Mouse (Mus musculus): ENCODE data around the gene Zfp113. TPM values are rescaled to one million over a fixed set of nuclear protein-coding genes. Genes with fewer than 3 reads are reported as not detected.
"Not testable (repeated sequence)": the region's sequence is repeated elsewhere in the genome, so short reads cannot be mapped to it uniquely, and the experiment has no call there.

The Zfp113 gene
- polyA plus RNA-seq, 1 experiment from 2014 or later, result 15.8 TPM

- peak; percentile 60 for DNase-seq (ENCODE audit: low spot score)
Measured at GRCm38 (mm10) chr5:138137935-138138549, 17.5 kb downstream of the Zfp113 start.

GRCm38 (mm10) chr5:138137257-138137656, 18.3 kb downstream of the Zfp113 start:
- DNase-seq (ENCODE audit: low spot score), result no peak

- no peak for DNase-seq (ENCODE audit: low spot score)
Measured at GRCm38 (mm10) chr5:138132425-138133064, 23.0 kb downstream of the Zfp113 start.

DNA sequence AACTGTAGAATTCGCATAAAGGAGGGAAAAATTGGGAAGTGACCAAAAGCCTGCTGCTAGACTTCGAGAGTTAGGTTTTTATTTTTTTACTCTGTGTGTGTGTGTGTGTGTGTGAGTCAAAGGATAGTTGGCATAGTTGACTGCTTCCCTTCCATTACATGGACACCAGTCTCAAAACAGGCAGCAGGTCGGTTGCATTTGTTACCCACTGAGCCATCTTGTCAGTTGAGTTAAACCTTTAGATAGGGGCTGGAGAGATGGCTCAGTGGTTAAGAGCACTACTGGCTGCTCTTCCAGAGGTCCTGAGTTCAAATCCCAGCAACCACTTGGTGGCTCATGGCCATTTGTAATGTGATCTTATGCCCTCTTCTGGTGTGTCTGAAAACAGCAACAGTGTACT, 37.5 kb downstream of the Zfp113 start:
- DNase-seq (ENCODE audit: low spot score), result no peak

DNA sequence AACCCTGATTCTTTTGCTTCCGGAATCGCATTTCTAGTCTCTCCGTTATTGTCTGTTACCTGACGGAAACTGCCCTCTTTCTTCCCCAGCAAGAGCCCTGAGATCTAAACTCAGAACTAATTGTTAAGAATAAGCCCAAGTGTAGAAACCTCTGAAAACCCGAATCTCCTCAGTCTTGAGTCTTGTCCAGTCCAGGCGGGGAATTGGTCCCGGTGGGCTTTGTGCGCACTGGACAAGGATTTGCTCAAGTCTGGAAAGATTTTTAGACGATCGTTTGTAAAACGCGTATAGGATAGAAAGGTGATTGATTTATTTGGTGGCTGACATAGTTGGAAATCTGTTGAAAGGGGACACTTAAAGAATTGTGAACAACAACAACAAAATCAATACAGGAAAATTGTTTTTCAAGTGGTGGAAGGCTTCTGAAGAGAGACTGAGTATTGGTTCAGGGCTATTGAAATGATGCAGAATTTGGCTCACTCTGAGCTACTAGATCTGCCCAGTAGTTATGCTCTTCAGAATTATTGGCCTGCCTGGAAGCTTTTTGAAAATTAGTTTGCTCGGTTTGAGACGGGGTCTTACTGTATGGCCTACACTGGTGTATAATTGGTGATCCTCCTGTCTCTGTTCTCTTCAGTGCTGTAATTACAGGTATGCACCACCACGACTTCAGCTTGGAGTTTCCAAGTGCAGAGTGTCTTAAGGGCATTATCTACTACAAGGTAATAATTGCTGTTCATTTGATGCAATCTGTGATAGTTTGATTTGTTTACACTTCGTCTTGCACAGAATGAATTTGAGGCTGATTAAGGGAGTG, 38.1 kb downstream of the Zfp113 start:
- DNase-seq (ENCODE audit: low spot score), result peak; percentile 10

DNA sequence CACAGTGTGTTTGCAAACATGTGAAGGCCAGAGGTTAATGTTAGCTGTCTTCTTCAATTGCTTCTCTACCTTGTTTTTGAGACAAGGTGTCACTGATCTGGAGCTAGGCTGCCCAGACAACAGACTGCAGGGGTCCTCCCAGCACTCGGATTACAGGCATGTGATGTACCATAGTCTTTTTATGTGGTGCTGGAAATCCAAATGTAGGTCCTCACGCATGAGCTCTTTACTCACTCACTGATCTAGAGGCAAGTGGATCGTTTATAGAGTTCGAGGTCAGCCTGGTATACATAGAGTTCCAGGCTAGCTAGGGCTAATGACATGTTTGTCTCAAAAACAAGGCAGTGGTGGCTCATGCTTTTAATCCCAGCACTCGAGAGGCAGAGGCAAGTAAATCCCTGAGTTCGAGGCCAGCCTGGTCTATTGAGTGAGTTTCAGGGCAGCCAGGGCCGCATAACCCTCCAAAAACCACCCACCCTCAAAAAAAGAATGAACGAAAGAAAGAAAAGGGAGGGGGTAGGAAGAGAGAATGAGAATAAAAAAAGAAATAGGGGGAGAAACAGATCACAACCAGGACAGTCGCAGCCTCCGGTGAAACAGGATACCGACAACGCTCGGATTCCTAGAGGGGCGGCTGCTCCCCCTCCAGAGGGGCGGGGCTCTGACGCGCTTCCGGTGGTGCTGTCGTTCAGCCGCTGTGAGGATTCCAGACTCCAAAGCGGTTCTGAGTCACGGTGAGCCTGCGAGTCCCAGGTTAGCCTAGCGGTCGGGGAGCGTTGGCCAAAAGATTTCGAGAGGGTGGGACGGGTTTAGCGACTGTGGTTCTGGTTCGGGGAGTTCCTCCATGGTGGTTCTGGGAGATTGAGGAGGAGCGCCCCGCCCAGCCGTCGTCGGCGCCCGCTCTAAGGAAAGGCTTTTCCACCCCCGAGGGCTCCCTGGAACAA, 39.0 kb downstream of the Zfp113 start, which contains the start of gene Zscan21:
TSS of gene Zscan21 (plus strand) at position 649 of the 944 bp plus-strand sequence.
- peak; percentile 92 for DNase-seq (ENCODE audit: low spot score)

DNA sequence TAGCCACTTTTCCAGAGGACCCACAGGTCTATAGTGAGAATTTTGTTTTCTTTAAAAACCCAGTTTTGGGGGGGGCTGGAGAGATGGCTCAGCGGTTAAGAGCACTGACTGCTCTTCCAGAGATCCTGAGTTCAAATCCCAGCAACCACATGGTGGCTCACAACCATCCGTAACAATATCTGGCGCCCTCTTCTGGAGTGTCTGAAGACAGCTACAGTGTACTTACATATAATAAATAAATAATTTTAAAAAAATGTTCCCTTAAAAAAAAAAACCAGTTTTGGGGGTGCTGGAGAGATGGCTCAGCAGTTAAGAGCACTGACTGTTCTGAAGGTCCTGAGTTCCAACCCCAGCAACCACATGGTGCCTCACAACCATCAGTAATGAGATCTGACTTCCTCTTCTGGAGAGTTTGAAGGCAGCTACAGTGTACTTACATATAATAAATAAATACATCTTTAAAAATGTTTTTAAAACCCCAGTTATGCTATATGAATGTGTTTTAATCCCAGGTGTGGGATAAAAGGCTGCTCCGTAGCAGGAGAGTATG, 45.6 kb downstream of the Zfp113 start:
- not testable (repeated sequence) for DNase-seq (ENCODE audit: low spot score)

- DNase-seq (ENCODE audit: low spot score), result no peak
Measured at GRCm38 (mm10) chr5:138107130-138107529, 48.4 kb downstream of the Zfp113 start.

DNA sequence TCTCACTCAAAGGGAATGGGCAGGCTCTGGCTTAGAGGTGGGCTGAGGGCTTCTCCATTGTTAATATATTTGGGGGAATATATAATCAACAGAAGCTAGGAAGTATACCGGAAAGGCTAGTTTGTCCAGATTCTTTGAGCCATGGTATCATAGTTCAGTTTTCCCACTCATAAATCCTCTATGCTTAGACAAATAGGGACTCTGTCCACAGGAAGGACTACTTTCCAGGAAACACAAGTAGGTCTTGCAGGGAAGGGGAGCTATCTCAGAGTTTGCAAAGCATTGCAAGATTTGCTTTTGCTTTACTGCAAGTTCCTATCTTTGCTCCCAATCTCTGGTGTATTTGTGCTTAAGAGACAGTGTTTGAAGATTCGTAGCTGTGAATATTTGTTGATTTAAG, 50.6 kb downstream of the Zfp113 start:
- DNase-seq (ENCODE audit: low spot score), result no peak

GRCm38 (mm10) chr5:138094474-138094873, 61.1 kb downstream of the Zfp113 start:
- DNase-seq (ENCODE audit: low spot score), result no peak

- DNase-seq (ENCODE audit: low spot score), result no peak
Measured at GRCm38 (mm10) chr5:138092771-138093170, 62.8 kb downstream of the Zfp113 start.

DNA sequence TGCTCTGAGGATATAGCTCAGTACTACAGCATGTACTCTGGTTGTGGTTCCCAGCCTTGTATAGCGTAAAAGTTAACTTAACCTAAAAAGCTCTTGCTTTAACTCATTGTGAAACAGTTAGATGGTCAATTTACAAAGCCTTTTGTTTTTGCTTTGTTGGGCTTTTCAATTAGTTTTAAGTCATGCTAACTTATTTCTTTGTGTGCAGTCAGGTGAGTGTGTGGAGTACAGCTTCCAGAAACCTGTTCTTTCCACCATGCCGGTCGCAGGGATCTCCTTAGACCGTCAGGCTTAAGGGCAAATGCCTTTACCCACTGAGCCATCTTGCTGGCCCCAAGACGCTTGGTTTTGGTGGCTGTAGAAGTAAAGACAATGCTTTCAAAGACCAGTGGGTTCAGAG, 64.8 kb downstream of the Zfp113 start:
- no peak for DNase-seq (ENCODE audit: low spot score)

GRCm38 (mm10) chr5:138090271-138090670, 65.3 kb downstream of the Zfp113 start:
- peak; percentile 13 for DNase-seq (ENCODE audit: low spot score)

MicroRNA genes within 50 kb of the gene (microRNA counts, 519-probe panel; counts per million panel counts)
- microRNA mmu-miR-106b, result 7,817 counts per million, percentile 96 among the panel's probes with 10 or more counts
- 8,972 counts per million, percentile 98 among the panel's probes with 10 or more counts for microRNA mmu-miR-25
- 7,637 counts per million, percentile 96 among the panel's probes with 10 or more counts for microRNA mmu-miR-93

Small RNA genes within 50 kb of the gene (microRNA-seq; reads per million reads assigned to microRNA genes)
- gene Mir106b (ENCODE audit: borderline number of aligned reads) (21,371 reads per million, percentile 97 among the genes with 10 or more reads in this experiment), gene Mir25 (ENCODE audit: borderline number of aligned reads) (3,492 reads per million, percentile 83 among the genes with 10 or more reads in this experiment), gene Mir93 (ENCODE audit: borderline number of aligned reads) (34,362 reads per million, percentile 98 among the genes with 10 or more reads in this experiment)

Other genes starting within 250 kb of the Zfp113 start
- 0.22 and 0.26 TPM in 2 replicates for gene Cyp3a13, start 234.1 kb downstream of the Zfp113 start, polyA plus RNA-seq (2015; fragmentation: Nextera tagmentation; extraction: Ambion mirVana)
- gene Gjc3, start 192.6 kb downstream of the Zfp113 start, polyA plus RNA-seq (2015; fragmentation: Nextera tagmentation; extraction: Ambion mirVana), result not detected in 2 replicates
- 0.15 and 0.27 TPM in 2 replicates for gene Azgp1, start 174.2 kb downstream of the Zfp113 start, polyA plus RNA-seq (2015; fragmentation: Nextera tagmentation; extraction: Ambion mirVana)
- not detected in 2 replicates for gene Smok3a, start 134.5 kb downstream of the Zfp113 start, polyA plus RNA-seq (2015; fragmentation: Nextera tagmentation; extraction: Ambion mirVana)
- not detected in 2 replicates for gene Smok3b, start 134.3 kb downstream of the Zfp113 start, polyA plus RNA-seq (2015; fragmentation: Nextera tagmentation; extraction: Ambion mirVana)
- not detected in 2 replicates for gene Smok3c, start 102.5 kb downstream of the Zfp113 start, polyA plus RNA-seq (2015; fragmentation: Nextera tagmentation; extraction: Ambion mirVana)
- 8.5 and 8.6 TPM in 2 replicates for gene Zkscan1, start 70.7 kb downstream of the Zfp113 start, polyA plus RNA-seq (2015; fragmentation: Nextera tagmentation; extraction: Ambion mirVana)
- 39.4 and 40.9 TPM in 2 replicates for gene Zscan21, start 38.8 kb downstream of the Zfp113 start, polyA plus RNA-seq (2015; fragmentation: Nextera tagmentation; extraction: Ambion mirVana)
- 214 and 223 TPM in 2 replicates for gene Cops6, start 5.3 kb upstream of the Zfp113 start, polyA plus RNA-seq (2015; fragmentation: Nextera tagmentation; extraction: Ambion mirVana)
- 9.2 and 9.8 TPM in 2 replicates for gene Ap4m1, start 16.3 kb upstream of the Zfp113 start, polyA plus RNA-seq (2015; fragmentation: Nextera tagmentation; extraction: Ambion mirVana)
- 281 and 296 TPM in 2 replicates for gene Mcm7, start 16.7 kb upstream of the Zfp113 start, polyA plus RNA-seq (2015; fragmentation: Nextera tagmentation; extraction: Ambion mirVana)
- gene Taf6, start 31.7 kb upstream of the Zfp113 start, polyA plus RNA-seq (2015; fragmentation: Nextera tagmentation; extraction: Ambion mirVana), result 44.1 and 54.5 TPM in 2 replicates
- gene Cnpy4, start 31.7 kb upstream of the Zfp113 start, polyA plus RNA-seq (2015; fragmentation: Nextera tagmentation; extraction: Ambion mirVana), result 33.2 and 34.2 TPM in 2 replicates
- 10.2 and 10.8 TPM in 2 replicates for gene Mblac1, start 38.6 kb upstream of the Zfp113 start, polyA plus RNA-seq (2015; fragmentation: Nextera tagmentation; extraction: Ambion mirVana)
- 0.36 and 0.44 TPM in 2 replicates for gene Nxpe5, start 70.2 kb upstream of the Zfp113 start, polyA plus RNA-seq (2015; fragmentation: Nextera tagmentation; extraction: Ambion mirVana)
- 83.9 and 88.4 TPM in 2 replicates for gene Lamtor4, start 99.7 kb upstream of the Zfp113 start, polyA plus RNA-seq (2015; fragmentation: Nextera tagmentation; extraction: Ambion mirVana)
- 5.7 and 7.6 TPM in 2 replicates for gene BC037034, start 108.3 kb upstream of the Zfp113 start, polyA plus RNA-seq (2015; fragmentation: Nextera tagmentation; extraction: Ambion mirVana)
- gene Gal3st4, start 117.1 kb upstream of the Zfp113 start, polyA plus RNA-seq (2015; fragmentation: Nextera tagmentation; extraction: Ambion mirVana), result 1.8 and 2.4 TPM in 2 replicates
- 0.04 TPM in 1 of 2 replicates, not detected in the other for gene Gm43720, start 124.2 kb upstream of the Zfp113 start, polyA plus RNA-seq (2015; fragmentation: Nextera tagmentation; extraction: Ambion mirVana)
- 3.1 and 4.1 TPM in 2 replicates for gene Gpc2, start 124.3 kb upstream of the Zfp113 start, polyA plus RNA-seq (2015; fragmentation: Nextera tagmentation; extraction: Ambion mirVana)
- gene Stag3, start 124.5 kb upstream of the Zfp113 start, polyA plus RNA-seq (2015; fragmentation: Nextera tagmentation; extraction: Ambion mirVana), result 2.3 and 3.2 TPM in 2 replicates
- 0.38 and 1.0 TPM in 2 replicates for gene Pvrig, start 186.2 kb upstream of the Zfp113 start, polyA plus RNA-seq (2015; fragmentation: Nextera tagmentation; extraction: Ambion mirVana)